Mouse (Mus musculus) CD8-positive naive resting alpha-beta T cell, adult 2 months (primary cell): Measurements from ENCODE around the gene Fndc7.
A peak's percentile ranks its signal among the peaks of the same experiment; 100 is the strongest.
"Not testable (repeated sequence)": the region's sequence is repeated elsewhere in the genome, so short reads cannot be mapped to it uniquely, and the experiment has no call there.

Experiments used
- DNase-seq, 2 experiments: peaks; one replicate each; pipeline ENCODE4 v3.0.0; 2022; ENCODE audit warnings: low read depth in 2 of 2, low spot score in 2 of 2

The Fndc7 gene

DNA sequence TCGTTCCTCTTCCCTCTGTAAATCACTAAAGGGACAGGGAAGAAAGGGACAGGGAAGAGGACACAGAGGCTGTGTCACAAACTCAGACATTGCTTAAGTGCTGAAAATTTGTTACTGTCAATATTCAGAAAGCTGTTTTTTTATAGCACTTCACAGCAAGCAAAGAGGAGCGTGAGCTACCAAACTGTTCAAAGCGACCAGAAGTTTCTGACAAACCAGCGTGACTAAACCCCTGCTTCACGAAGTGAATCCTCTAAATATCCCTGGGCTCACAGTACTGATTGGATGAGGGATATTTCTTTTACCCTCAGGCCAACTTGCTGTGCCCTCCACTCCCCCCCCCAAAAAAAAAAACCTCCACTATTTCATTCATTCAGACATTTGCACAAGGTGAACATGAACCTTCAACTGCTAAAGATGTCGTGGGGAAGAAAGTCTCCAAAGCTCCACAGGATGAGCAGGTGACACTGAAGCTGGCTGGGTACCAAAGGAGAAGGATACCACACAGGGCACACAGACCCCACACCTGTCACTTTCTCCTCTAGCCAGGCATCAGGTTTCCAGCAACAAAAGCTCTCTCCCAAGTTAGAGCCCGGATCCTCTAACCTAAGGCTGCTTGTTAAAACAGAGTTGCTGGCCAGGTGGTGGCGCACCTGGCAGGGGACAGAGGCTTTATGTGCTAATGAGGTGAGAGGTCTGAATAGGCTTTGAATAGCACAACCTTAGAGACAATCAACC lies 33.3 kb downstream of the Fndc7 start:
- peak; percentile 24 to 38 for DNase-seq

DNA sequence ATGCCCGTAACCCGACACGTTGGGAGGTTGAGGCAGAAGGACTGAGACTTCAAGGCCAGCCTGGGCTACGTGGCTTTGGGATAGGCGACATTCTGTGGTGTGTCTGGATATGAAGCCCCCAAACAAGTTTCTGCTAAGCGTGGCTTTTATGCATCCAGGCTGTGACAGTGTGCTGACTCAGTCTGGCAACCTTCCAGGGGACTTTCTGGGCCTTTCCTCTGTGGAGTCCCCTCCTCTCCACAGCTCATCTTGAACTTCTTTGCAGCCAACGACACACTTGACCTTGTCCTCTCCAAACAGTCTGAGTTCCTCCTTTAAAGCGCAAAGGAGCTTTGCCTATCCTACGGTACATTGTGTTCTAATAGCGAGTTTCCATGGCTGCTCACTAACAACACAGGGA lies 33.9 kb downstream of the Fndc7 start:
- DNase-seq, result no peak

GRCm38 (mm10) chr3:108855371-108855770 lies 34.4 kb downstream of the Fndc7 start:
- no peak for DNase-seq

- no peak for DNase-seq
Measured at GRCm38 (mm10) chr3:108853266-108853665, 36.5 kb downstream of the Fndc7 start.

- DNase-seq, result no peak
Measured at GRCm38 (mm10) chr3:108851996-108852697, 37.7 kb downstream of the Fndc7 start.

GRCm38 (mm10) chr3:108851554-108851953 lies 38.3 kb downstream of the Fndc7 start:
- no peak for DNase-seq

- no peak for DNase-seq
Measured at GRCm38 (mm10) chr3:108851075-108851474, 38.7 kb downstream of the Fndc7 start.

GRCm38 (mm10) chr3:108850506-108850905 lies 39.3 kb downstream of the Fndc7 start:
- no peak for DNase-seq

- DNase-seq, result no peak
Measured at GRCm38 (mm10) chr3:108846616-108847015, 43.2 kb downstream of the Fndc7 start.

DNA sequence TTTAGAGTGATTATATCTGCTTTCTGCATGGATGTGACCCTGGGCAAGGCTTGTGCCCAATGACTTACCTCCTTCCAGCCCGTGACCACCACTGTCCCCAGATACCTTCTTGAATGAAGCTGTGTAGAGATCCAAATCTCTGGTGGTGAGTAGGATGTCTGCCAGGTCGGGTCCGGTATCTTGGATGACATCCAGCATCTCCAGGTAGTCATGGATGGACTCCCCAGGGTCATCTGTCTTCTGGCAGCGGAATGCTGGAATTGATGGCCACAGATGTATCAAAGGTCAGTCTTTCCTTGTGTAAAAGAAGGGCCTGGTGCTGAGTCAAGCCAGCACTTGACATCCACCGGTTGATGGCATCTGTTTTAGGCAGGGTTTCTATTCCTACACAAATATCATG lies 45.3 kb downstream of the Fndc7 start:
- DNase-seq, result no peak

DNA sequence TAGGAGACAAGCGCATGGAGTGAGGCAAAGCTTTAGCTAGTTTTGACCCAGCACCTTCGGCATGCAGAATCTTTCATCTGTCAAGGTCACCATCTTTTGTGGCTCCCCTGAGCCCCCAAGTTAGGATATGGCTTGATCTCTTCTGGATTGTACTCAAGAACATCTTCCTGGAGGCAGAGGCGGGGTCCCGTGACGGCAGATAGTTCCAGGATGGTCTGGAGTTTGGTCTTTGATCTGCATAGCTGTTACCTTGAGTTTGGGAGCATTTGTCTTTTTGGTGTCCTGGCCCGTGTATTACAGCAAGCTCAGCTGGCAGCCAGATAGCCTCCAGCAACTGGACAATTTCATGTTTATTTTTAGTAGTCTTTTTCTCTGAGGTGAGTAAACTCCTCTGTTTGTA lies 45.8 kb downstream of the Fndc7 start:
- no peak for DNase-seq

- no peak for DNase-seq
Measured at GRCm38 (mm10) chr3:108840716-108841054, 49.1 kb downstream of the Fndc7 start.

- peak; percentile 99 for DNase-seq
Measured at GRCm38 (mm10) chr3:108840000-108840715, 49.6 kb downstream of the Fndc7 start, which contains the start of gene Stxbp3. Gene Stxbp3, minus strand, starts transcription at chr3:108840526.

DNA sequence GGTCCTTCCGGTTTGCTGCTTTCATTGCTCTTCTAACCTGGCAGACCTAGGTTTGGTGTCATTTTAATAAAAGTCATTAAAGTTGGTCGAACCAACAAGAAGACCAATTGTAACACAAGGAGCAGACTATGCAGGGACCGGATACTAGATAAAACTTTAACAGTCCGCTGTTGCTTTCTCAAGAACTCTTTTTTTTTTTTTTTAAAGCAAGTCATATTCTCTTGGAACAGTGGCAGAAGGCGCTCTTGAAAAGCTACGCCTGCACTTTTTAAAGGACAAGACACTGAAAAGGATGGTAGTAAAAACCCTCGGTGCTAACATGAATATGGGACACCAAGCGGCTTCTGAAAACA lies 50.2 kb downstream of the Fndc7 start:
- no peak for DNase-seq

- DNase-seq, result no peak
Measured at GRCm38 (mm10) chr3:108838980-108839379, 50.8 kb downstream of the Fndc7 start.

DNA sequence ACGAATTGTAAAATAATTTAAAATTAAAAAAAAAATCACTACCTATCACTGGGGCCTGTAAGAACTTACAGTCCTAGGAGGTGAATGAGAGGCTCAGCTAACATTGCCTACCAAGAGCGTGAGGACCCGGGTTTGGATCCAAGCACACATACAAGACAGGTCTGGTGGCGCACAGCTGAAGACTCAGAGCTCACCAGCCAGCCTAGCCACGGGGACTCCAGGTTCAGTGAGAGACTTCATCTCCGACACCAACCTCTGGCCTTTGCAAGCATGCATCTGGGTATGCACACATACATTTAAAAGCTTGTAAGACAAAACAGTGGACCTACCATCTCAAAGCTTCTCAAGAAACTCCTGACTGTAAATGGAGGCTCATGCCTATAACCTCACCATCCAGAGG lies 52.9 kb downstream of the Fndc7 start:
- no peak for DNase-seq

DNA sequence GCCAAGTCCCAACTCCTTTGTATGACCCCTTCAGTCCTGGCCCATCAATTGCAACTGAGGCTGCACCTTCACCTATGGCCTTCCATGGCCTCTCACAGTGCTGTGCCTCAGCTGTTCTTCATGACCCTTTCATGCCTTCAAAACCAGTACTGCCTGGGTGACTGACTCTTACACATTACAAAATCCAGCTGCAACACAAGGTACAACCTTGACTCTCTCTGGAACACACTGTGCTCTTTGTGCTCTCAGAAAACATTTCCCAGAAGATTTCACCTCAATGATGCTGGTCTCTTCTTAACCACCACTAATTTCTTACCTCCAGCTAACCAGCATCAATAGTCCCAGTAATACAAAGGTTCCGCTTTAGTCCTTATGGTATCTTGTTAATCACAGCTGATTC lies 56.1 kb downstream of the Fndc7 start:
- DNase-seq, result not testable (repeated sequence)

GRCm38 (mm10) chr3:108831750-108832149 lies 58.1 kb downstream of the Fndc7 start:
- DNase-seq, result no peak

- DNase-seq, result no peak
Measured at GRCm38 (mm10) chr3:108830493-108830892, 59.3 kb downstream of the Fndc7 start.

DNA sequence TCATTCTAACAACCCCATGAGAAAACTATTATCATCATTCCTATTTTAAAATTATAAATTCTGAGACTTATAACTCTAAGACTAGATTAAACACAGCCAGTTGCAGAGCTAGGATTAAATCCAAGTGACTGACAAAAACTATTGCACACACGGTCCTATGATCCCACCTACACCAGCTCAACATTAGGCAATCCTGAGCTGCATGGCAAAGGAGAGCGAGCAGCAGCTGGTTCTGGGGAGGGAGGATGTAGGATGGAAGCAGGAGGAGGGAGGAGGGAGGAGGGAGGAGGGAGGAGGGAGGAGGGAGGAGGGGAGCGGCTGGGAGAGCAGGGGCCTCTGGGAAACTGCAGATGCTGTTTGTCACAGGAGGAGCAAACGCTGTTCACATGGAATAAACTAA lies 74.2 kb downstream of the Fndc7 start:
- DNase-seq, result no peak

DNA sequence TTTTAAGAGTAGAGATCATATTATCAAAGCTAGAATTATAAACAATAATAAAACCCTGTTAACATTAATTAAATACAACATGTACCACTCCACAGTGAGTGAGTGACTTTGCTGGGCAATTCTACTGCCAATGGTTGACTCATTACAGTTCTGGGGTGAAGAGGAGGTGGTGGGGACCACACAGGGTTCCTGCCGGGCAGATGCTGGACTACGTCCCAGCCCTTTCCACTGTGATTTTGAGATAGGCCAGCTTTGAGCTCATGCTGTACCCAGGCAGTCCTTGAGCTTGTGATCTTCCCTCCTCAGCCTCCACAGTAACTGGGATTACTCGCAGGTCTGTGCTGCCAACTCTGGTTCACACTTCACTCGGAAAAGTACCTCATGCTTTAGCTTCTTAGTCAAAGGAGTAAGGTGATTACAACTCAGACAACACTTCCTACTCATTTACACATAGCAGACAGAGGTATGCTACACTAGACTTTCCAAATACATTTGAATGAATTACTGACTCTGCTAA lies 79.0 kb downstream of the Fndc7 start:
- DNase-seq, result no peak

GRCm38 (mm10) chr3:108805622-108806021 lies 84.2 kb downstream of the Fndc7 start:
- DNase-seq, result no peak
